11 mouse cellular contexts compared by ENCODE assay signal in the genomic region with DNA sequence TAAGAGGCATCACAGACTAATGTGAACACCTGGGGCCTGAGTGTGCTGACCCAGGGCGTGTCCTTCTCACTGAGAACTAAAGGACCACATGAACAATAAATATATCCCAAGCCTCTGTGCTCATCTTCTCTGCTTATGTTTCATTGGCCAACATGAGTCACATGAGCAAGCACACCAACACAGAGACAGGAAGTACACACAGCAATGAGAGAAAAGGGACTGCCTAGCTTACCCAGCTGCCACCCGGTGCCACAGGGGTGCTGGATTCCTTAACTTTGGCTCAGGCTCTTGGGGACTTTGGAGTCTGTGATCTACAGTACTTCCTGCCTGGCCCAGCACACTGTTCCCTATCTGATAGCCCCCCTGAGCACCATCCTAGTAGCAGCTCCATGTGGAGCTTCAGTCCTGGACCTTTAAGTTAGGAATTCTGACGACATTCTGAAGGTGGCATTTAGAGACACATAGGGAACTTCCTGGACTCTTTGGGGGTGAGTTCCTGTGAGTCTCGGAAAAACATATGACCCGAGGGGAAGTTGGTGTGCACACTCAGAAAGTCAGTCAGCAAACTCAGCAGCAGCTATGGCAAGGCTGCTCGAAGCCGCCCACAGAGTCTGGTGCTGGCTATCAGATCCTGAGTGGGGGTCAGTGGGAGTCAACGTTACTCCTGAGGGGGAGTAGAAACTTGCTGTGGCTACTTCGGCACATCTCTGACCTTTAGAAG. TPM values are rescaled to one million over a fixed set of nuclear protein-coding genes. Genes with fewer than 3 reads are reported as not detected.
A peak's percentile ranks its signal among the peaks of the same experiment; 100 is the strongest.
DNase-seq lines count a peak whose midpoint lies in the region.
"Had no signal": no experiment of that assay in that cellular context is flagged by ENCODE, and none has a peak within 500 bp of the region (broad histone marks: within the 10 kb centered on the region; RNA-seq: fewer than 3 reads in every experiment).

No protein-coding gene starts in this region.

- no peak overlapping the region for H3K27ac ChIP-seq in limb, embryonic 10.5 days
- H3K27ac ChIP-seq: kidney, postnatal 0 days had no signal

- no peak overlapping the region for H3K4me3 ChIP-seq in limb, embryonic 10.5 days

- 0 out of 2 replicates have a peak, but pooled peaks cover 2% of the 10 kb centered on the region for H3K4me1 ChIP-seq in limb, embryonic 10.5 days

- no peaks in the 10 kb centered on the region for H3K9me3 ChIP-seq in limb, embryonic 10.5 days (replicated peaks)

- H3K36me3 ChIP-seq in limb, embryonic 10.5 days: no peaks in the 10 kb centered on the region

- H3K27me3 ChIP-seq in limb, embryonic 10.5 days (ENCODE audit: low read depth, poor library complexity, severe bottlenecking): no peaks in the 10 kb centered on the region

- DNase-seq in lung, postnatal 10 days: peak; percentile 19
- no peak for DNase-seq in lung, adult 18-20 months
- peak; percentile 46 for DNase-seq in MEL-GATA-1-ER (ENCODE audit: extremely low read depth, low read depth)
- peak; percentile 61 for DNase-seq in lung, postnatal 36 days
- peak; percentile 42 to 57 for DNase-seq in thymus, postnatal 10 days (ENCODE audit: low spot score in 2 of 2)
- no peak for DNase-seq in limb, embryonic 10.5 days (ENCODE audit: low spot score)
- no peak for DNase-seq in adrenal gland, postnatal 25 days
- no peak for DNase-seq in kidney, postnatal 4 days
- DNase-seq: forebrain, postnatal 0 days; midbrain, embryonic 14.5 days had no signal

- 83% methylated on average over 9 of the region's 9 CpGs for WGBS in limb, embryonic 10.5 days

RNA-seq across cellular contexts. Expression of a gene that starts 2.0 kb away (rescaled TPM):
- polyA plus RNA-seq in limb, embryonic 10.5 days (2016; fragmentation: Nextera tagmentation; extraction: Ambion mirVana): 2.3 and 2.6 TPM in 2 replicates
- 2.9 and 3.3 TPM in 2 replicates for total RNA-seq in adrenal gland, postnatal 25 days (2021)

RNA-seq across cellular contexts. Expression of a gene that starts 55.5 kb away (rescaled TPM):
- polyA plus RNA-seq in limb, embryonic 10.5 days (2016; fragmentation: Nextera tagmentation; extraction: Ambion mirVana): 0.84 and 0.90 TPM in 2 replicates
- 0.58 and 0.90 TPM in 2 replicates for total RNA-seq in adrenal gland, postnatal 25 days (2021)

Comparison
In these comparisons a context has a peak if more than half of its experiments do, and no peak if none do; other contexts are left out.
1. DNase-seq: peak in lung, postnatal 10 days (single experiment), MEL-GATA-1-ER (single experiment), lung, postnatal 36 days (single experiment) and thymus, postnatal 10 days (2 of 2); none in lung, adult 18-20 months (0 of 2), limb, embryonic 10.5 days (single experiment), adrenal gland, postnatal 25 days (single experiment) and kidney, postnatal 4 days (0 of 2).